Mouse (Mus musculus): ENCODE data around the gene Plekhn1. TPM values are rescaled to one million over a fixed set of nuclear protein-coding genes. Genes with fewer than 3 reads are reported as not detected.

Plekhn1 gene
- 10 to 100 TPM; 34.2 to 40.1 TPM for total RNA-seq (2021)
- long read RNA-seq, experiment 1, transcript Plekhn1-201 (12 exons, 3,014 nt) = major isoform, 19 of 82 reads
- long read RNA-seq, experiment 1, partial matches to known transcripts = 22 of 82 reads
- long read RNA-seq, experiment 1, other reads (novel, unspliced or antisense) = 39 of 82 reads
- long read RNA-seq, experiment 2, transcript Plekhn1-201 (12 exons, 3,014 nt) = major isoform, 14 of 50 reads
- long read RNA-seq, experiment 2, partial matches to known transcripts = 12 of 50 reads
- long read RNA-seq, experiment 2, other reads (novel, unspliced or antisense) = 24 of 50 reads

GRCm38 (mm10) chr4:156234701-156235213 lies at the start of gene Plekhn1:
Gene Plekhn1 (minus strand): TSS chr4:156234857.
- peak; percentile 73 to 80 for DNase-seq (ENCODE audit: low spot score in 2 of 2)

- DNase-seq (ENCODE audit: low spot score in 2 of 2) = no peak
These were observed 20.6 kb upstream of the Plekhn1 start, which contains the start of gene Samd11 for GRCm38 (mm10) chr4:156255078-156255839. Gene Samd11 (minus strand): TSS chr4:156255657.

- no peak for DNase-seq (ENCODE audit: low spot score in 2 of 2)
These were observed 19.9 kb upstream of the Plekhn1 start for GRCm38 (mm10) chr4:156254361-156255077.

- DNase-seq (ENCODE audit: low spot score in 2 of 2) = no peak
These were observed 18.4 kb upstream of the Plekhn1 start for GRCm38 (mm10) chr4:156253043-156253442.

DNA sequence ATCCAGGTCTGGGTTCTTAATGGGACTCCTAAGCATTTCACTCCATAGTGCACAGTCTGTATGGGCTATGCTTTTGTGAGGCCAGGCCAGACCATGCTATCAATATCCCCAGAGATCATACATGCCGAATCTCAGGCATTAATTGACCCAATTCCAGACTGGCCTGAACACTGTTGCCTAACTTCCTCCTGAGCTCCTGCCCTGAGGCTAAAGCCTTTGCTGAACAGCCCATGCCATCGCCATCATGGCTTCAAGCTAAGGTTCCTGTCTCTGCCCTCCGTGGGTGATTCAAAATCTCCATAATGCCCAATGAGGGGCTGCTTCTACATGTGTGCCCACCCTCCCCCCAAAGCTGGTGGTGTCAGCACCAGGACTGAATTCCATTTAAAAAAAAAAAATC lies 18.0 kb upstream of the Plekhn1 start:
- DNase-seq (ENCODE audit: low spot score in 2 of 2) = no peak

DNA sequence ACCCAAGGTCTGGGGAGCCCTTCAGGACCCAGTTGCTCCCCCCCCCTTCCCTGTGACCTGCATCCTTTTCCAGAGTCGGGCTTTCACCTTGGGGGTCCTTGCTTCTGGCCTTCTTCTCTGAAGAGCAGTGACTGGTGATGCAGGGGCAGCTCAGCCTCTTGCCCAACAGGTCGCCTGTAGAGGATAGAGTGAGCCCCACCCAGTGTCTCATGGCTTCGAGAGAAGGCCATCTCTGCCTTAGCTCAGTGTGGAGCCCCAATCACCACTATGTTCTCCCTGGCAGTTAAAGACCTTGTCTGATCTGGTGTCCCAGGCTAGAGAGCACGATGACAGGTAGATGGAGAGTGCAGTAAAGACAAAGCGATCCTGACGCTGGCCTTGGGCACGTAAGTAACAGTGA lies 17.5 kb upstream of the Plekhn1 start:
- DNase-seq (ENCODE audit: low spot score in 2 of 2) = no peak

DNA sequence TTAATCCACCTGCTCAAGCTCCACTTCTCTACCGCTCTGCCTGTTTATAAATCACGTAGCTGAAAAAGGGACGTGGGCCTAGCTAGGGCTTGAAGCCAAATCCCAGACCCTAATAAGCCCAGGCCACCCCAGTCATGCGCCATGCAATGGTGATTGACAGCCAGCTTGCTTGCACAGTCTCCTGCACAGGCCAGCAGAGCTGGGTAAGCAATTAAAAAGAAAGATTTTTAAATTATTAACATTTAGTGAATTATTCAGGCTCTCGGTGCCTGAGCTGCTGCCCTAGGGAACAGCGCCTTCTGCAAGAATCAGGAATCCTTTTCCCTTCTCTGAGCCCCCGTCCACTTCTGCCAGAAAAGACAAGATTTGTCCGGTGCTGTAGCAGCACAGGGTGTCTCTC lies 16.4 kb upstream of the Plekhn1 start:
- DNase-seq (ENCODE audit: low spot score in 2 of 2) = no peak

GRCm38 (mm10) chr4:156249567-156249966 lies 14.9 kb upstream of the Plekhn1 start:
- DNase-seq (ENCODE audit: low spot score in 2 of 2) = no peak

DNA sequence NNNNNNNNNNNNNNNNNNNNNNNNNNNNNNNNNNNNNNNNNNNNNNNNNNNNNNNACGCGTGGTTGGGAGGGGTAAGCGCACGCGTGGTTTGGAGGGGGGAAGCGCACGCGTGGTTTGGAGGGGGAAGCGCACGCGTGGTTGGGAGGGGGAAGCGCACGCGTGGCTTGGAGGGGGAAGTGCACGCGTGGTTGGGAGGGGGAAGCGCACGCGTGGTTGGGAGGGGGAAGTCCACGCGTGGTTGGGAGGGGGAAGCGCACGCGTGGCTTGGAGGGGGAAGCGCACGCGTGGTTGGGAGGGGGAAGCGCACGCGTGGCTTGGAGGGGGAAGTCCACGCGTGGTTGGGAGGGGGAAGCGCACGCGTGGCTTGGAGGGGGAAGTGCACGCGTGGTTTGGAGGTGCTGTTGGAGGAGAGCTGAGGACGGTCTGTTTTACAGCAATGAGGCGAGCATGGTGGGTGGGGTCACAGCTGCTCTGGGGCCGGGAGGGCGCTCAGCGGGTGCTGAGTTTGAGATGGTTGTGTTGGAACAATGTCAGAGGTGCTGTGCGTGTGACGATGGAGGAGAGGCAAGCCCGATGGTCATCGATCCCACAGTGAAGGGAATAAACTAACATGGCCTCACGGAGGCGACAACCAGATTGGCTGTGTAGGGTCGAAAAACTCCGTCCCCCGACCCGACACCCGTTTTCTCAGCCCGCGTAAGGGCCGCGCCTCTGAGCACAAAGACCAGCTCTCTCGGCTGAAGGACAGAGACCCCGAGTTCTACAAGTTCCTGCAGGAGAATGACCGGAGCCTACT lies 2.2 kb upstream of the Plekhn1 start:
- DNase-seq (ENCODE audit: low spot score in 2 of 2) = no peak

GRCm38 (mm10) chr4:156235808-156236533 lies 1.3 kb upstream of the Plekhn1 start, which contains the start of gene Noc2l:
Gene Noc2l (plus strand): TSS chr4:156236010.
- peak; percentile 93 for DNase-seq (ENCODE audit: low spot score in 2 of 2)

- no peak for DNase-seq (ENCODE audit: low spot score in 2 of 2)
These were observed 708 bp upstream of the Plekhn1 start for GRCm38 (mm10) chr4:156235360-156235770.

GRCm38 (mm10) chr4:156234021-156234501 lies 596 bp downstream of the Plekhn1 start:
- no peak for DNase-seq (ENCODE audit: low spot score in 2 of 2)

DNA sequence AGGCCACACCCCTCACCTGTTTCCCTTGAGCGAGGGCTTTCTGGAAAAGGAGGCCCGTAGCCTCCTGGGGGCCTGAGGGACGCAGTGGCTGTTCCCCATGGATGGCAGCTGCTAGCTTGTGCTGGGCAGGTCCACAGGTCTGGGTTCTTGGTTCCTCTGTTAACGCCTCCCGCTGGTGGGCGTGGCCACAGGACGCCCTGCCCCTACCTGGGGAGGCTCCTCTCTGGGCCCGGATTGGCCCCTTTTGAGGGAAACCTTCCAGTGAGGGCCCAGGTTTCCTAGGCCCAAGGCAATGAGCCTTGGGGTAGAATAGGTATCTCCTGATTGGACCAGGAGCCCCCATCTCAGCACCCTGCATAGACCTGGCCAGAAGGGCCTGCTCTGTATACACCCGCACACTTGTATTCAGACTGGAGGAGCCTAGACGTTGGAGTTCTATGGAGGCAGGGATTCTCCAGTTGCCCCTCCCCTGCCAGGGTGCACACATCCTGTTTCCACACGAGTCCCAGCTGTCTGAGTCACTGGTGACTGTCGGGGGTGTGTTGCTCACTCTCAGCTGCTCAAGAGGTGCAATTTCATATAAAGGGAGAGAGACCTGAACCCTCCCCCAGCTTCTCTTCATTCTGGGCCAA lies 6.1 kb downstream of the Plekhn1 start:
- peak; percentile 23 to 36 for DNase-seq (ENCODE audit: low spot score in 2 of 2)

GRCm38 (mm10) chr4:156227752-156228392 lies 6.8 kb downstream of the Plekhn1 start:
- DNase-seq (ENCODE audit: low spot score in 2 of 2) = no peak

DNA sequence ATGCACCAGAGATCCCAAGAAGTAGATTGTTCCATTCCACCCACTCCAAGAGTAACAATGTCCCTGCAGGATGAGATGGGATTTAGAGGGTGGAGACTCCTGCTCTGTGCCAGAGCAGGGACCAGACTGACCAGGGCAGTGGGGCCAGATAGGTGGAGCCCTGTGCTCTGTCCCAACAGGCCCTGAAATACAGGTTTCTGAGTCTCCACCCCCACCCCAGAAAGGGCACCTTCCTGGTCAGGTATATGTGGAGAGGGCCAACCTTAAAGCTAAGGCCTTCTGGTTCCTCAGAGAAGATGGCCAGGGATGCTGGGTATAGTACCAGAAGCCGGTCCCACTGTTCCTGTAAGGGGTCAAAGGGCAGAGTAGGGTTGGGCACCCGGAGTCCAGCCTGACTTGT lies 10.4 kb downstream of the Plekhn1 start:
- DNase-seq (ENCODE audit: low spot score in 2 of 2) = no peak

DNA sequence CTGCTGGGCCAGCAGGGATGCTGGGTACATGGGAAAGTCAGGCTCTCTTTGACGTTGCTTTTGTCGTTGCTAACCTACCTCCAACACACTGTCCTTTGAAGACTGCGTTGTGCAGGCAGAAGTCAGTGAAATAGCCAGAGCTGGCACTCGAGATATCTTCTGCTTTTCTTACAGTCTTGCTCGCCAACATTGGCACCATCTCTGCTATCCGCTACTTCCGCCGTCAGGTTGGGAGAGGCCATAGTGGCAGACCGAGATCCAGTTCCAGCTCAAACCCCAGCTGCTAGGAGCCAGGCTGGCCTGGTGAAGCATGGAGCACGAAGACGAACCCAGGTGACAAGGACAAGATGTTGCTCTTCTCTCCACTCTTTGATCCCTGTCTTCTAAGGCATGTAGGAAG lies 14.7 kb downstream of the Plekhn1 start:
- no peak for DNase-seq (ENCODE audit: low spot score in 2 of 2)

- no peak for DNase-seq (ENCODE audit: low spot score in 2 of 2)
These were observed 16.8 kb downstream of the Plekhn1 start for GRCm38 (mm10) chr4:156217838-156218237.

GRCm38 (mm10) chr4:156217022-156217669 lies 17.5 kb downstream of the Plekhn1 start:
- DNase-seq (ENCODE audit: low spot score in 2 of 2) = no peak
